Mouse (Mus musculus) right cerebral cortex, postnatal 4 days (tissue): Measurements from ENCODE around the gene Fam178b.
A peak's percentile ranks its signal among the peaks of the same experiment; 100 is the strongest.

Experiments used
- DNase-seq: peaks from one replicate; pipeline ENCODE4 v3.0.0-alpha.2; 2022

Fam178b gene

GRCm38 (mm10) chr1:36682620-36683355, at the start of gene Fam178b:
Gene Fam178b (minus strand): TSS chr1:36683183.
- DNase-seq = no peak

GRCm38 (mm10) chr1:36724057-36724431, 41.1 kb upstream of the Fam178b start:
- no peak for DNase-seq

GRCm38 (mm10) chr1:36723146-36724056, 40.4 kb upstream of the Fam178b start:
- no peak for DNase-seq

- DNase-seq = no peak
These were observed 35.8 kb upstream of the Fam178b start for GRCm38 (mm10) chr1:36718786-36719185.

- no peak for DNase-seq
These were observed 31.3 kb upstream of the Fam178b start, which contains the start of gene Actr1b for GRCm38 (mm10) chr1:36714311-36714710. Gene Actr1b (minus strand): TSS chr1:36714422.

- DNase-seq = no peak
These were observed 28.1 kb upstream of the Fam178b start for GRCm38 (mm10) chr1:36711104-36711503.

- peak; percentile 98 for DNase-seq
These were observed 26.9 kb upstream of the Fam178b start, which contains the start of gene 4933424G06Rik for GRCm38 (mm10) chr1:36709854-36710280. Gene 4933424G06Rik (plus strand): TSS chr1:36710149.

GRCm38 (mm10) chr1:36709055-36709853, 26.3 kb upstream of the Fam178b start:
- DNase-seq = no peak

GRCm38 (mm10) chr1:36708626-36709025, 25.6 kb upstream of the Fam178b start:
- DNase-seq = no peak

GRCm38 (mm10) chr1:36707797-36708196, 24.8 kb upstream of the Fam178b start:
- DNase-seq = no peak

- DNase-seq = no peak
These were observed 24.2 kb upstream of the Fam178b start for GRCm38 (mm10) chr1:36707166-36707565.

GRCm38 (mm10) chr1:36697030-36697429, 14.0 kb upstream of the Fam178b start:
- no peak for DNase-seq

- no peak for DNase-seq
These were observed 13.4 kb upstream of the Fam178b start for GRCm38 (mm10) chr1:36696411-36696810.

- DNase-seq = no peak
These were observed 11.9 kb upstream of the Fam178b start for GRCm38 (mm10) chr1:36694871-36695270.

- peak; percentile 96 for DNase-seq
These were observed 8.5 kb upstream of the Fam178b start, which contains the start of gene Cox5b for GRCm38 (mm10) chr1:36691271-36692155. Gene Cox5b (plus strand): TSS chr1:36691449.

- no peak for DNase-seq
These were observed 7.8 kb upstream of the Fam178b start for GRCm38 (mm10) chr1:36690671-36691235.

- DNase-seq = peak; percentile 80
These were observed 956 bp upstream of the Fam178b start for GRCm38 (mm10) chr1:36683810-36684467.

GRCm38 (mm10) chr1:36680893-36681292, 2.1 kb downstream of the Fam178b start:
- no peak for DNase-seq

- no peak for DNase-seq
These were observed 8.0 kb downstream of the Fam178b start for GRCm38 (mm10) chr1:36674936-36675335.

GRCm38 (mm10) chr1:36672648-36673350, 10.2 kb downstream of the Fam178b start:
- no peak for DNase-seq
